In the genomic region with DNA sequence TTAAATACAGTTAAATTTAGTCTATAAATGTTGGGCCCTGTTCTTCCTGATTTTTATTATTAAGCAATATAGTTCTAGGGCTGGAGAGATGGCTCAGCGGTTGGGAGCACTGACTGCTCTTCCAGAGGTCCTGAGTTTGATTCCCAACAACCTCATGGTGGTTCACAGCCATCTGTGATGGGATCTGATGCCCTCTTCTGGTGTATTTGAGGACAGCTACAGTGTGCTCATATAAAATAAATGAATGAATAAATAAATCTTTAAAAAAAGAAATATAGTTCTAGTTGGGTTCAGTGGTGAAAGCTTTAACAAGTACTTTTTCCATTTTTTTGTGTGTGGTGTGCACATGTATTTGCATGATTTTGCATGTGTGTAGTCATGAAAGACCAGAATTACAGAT, we compare ENCODE assay signal across 21 mouse cellular contexts. TPM values are rescaled to one million over a fixed set of nuclear protein-coding genes. Genes with fewer than 3 reads are reported as not detected.
DNase-seq lines count a peak whose midpoint lies in the region; ATAC-seq and TF ChIP-seq lines count a peak whose summit lies in the region.
"Had no signal": no experiment of that assay in that cellular context is flagged by ENCODE, and none has a peak within 500 bp of the region (broad histone marks: within the 10 kb centered on the region; RNA-seq: fewer than 3 reads in every experiment).

No protein-coding gene starts in this region.

- ATAC-seq in intestine, postnatal 0 days = no peak
- no peak for ATAC-seq in intestine, embryonic 15.5 days
- ATAC-seq in lung, embryonic 14.5 days (ENCODE audit: insufficient read depth) = no peak
- ATAC-seq: forebrain, embryonic 16.5 days; hindbrain, postnatal 0 days had no signal

- H3K27me3 ChIP-seq in intestine, postnatal 0 days (replicated peaks; ENCODE audit: control insufficient read depth, insufficient read depth, low read length) = no peaks in the 10 kb centered on the region
- H3K27me3 ChIP-seq in intestine, embryonic 15.5 days (replicated peaks) = no peaks in the 10 kb centered on the region
- no peaks in the 10 kb centered on the region for H3K27me3 ChIP-seq in lung, embryonic 14.5 days (ENCODE audit: insufficient read depth, low read length)
- H3K27me3 ChIP-seq: kidney, embryonic 15.5 days; midbrain, embryonic 12.5 days; neural tube, embryonic 12.5 days had no signal

- no peak overlapping the region for H3K4me2 ChIP-seq in intestine, postnatal 0 days (replicated peaks; ENCODE audit: low read depth)
- H3K4me2 ChIP-seq in intestine, embryonic 15.5 days (replicated peaks) = no peak overlapping the region
- no peak overlapping the region for H3K4me2 ChIP-seq in lung, embryonic 14.5 days
- H3K4me2 ChIP-seq: kidney, embryonic 15.5 days; midbrain, embryonic 12.5 days; neural tube, embryonic 12.5 days had no signal

- no peaks in the 10 kb centered on the region for H3K4me1 ChIP-seq in intestine, postnatal 0 days (replicated peaks; ENCODE audit: control insufficient read depth, insufficient read depth, low read length)
- H3K4me1 ChIP-seq in intestine, embryonic 15.5 days (replicated peaks) = no peaks in the 10 kb centered on the region
- no peaks in the 10 kb centered on the region for H3K4me1 ChIP-seq in lung, embryonic 14.5 days (ENCODE audit: insufficient read depth)
- no peaks in the 10 kb centered on the region for H3K4me1 ChIP-seq in ES-E14 (ENCODE audit: control insufficient read depth in 2 of 2, insufficient read depth in 2 of 2, low read length in 2 of 2, poor library complexity in 1 of 2)
- H3K4me1 ChIP-seq: forebrain, embryonic 10.5 days; heart, embryonic 10.5 days; kidney, embryonic 15.5 days; midbrain, embryonic 12.5 days; neural tube, embryonic 12.5 days had no signal

- 51% methylated on average over 1 of the region's 1 CpGs for WGBS in intestine, postnatal 0 days
- 66% methylated on average over 1 of the region's 1 CpGs for WGBS in intestine, embryonic 15.5 days
- WGBS in lung, embryonic 14.5 days = 57% methylated on average over 1 of the region's 1 CpGs

- no peak overlapping the region for H3K4me3 ChIP-seq in intestine, postnatal 0 days (ENCODE audit: low read depth, low read length)
- no peak overlapping the region for H3K4me3 ChIP-seq in intestine, embryonic 15.5 days (replicated peaks)
- H3K4me3 ChIP-seq in lung, embryonic 14.5 days (ENCODE audit: low read depth, low read length) = no peak overlapping the region
- H3K4me3 ChIP-seq in ES-E14 (ENCODE audit: insufficient read depth in 1 of 2, low read depth in 1 of 2, low read length in 2 of 2, poor library complexity in 1 of 2, severe bottlenecking in 1 of 2) = no peak overlapping the region
- H3K4me3 ChIP-seq: forebrain, embryonic 10.5 days; heart, embryonic 10.5 days; kidney, embryonic 15.5 days; midbrain, embryonic 12.5 days; neural tube, embryonic 12.5 days had no signal

- peak; percentile 9 for DNase-seq in lung, embryonic 14.5 days
- no peak for DNase-seq in lung, adult 18-20 months
- no peak for DNase-seq in ES-E14 (ENCODE audit: low read depth, low spot score)
- peak; percentile 9 for DNase-seq in R1 (ENCODE audit: low read depth, low spot score)
- no peak for DNase-seq in spleen, adult 12 weeks (ENCODE audit: low spot score)
- DNase-seq in c-Kit-positive CD71-positive TER-119-positive erythroid progenitor cells, embryonic 14.5 days (ENCODE audit: low spot score) = no peak
- DNase-seq: adrenal gland, adult 2 months; cerebellum, adult 2 months; gastrocnemius, postnatal 36 days; kidney, adult 11 months; right cerebral cortex, postnatal 25 days; thymus, postnatal 14 days had no signal

- TF ChIP-seq CTCF in intestine, postnatal 0 days (IDR thresholded peaks at IDR 0.05; ENCODE audit: low read depth) = peak; percentile 55
- TF ChIP-seq CTCF in lung, embryonic 14.5 days (IDR thresholded peaks at IDR 0.05; ENCODE audit: low read depth) = peak; percentile 28; the same call in 1 of the 2 replicates

- no peaks in the 10 kb centered on the region for H3K9me3 ChIP-seq in intestine, postnatal 0 days (ENCODE audit: control insufficient read depth)
- H3K9me3 ChIP-seq in intestine, embryonic 15.5 days = no peaks in the 10 kb centered on the region
- no peaks in the 10 kb centered on the region for H3K9me3 ChIP-seq in lung, embryonic 14.5 days (ENCODE audit: low read depth, low read length)
- no peaks in the 10 kb centered on the region for H3K9me3 ChIP-seq in ES-E14 (ENCODE audit: control insufficient read depth, insufficient read depth, low read depth, low read length)
- H3K9me3 ChIP-seq: forebrain, embryonic 10.5 days; heart, embryonic 10.5 days; kidney, embryonic 15.5 days; midbrain, embryonic 12.5 days; neural tube, embryonic 12.5 days had no signal

- no peak overlapping the region for H3K27ac ChIP-seq in intestine, postnatal 0 days (ENCODE audit: low read depth, low read length)
- H3K27ac ChIP-seq in intestine, embryonic 15.5 days = no peak overlapping the region
- no peak overlapping the region for H3K27ac ChIP-seq in lung, embryonic 14.5 days (ENCODE audit: low read depth)
- no peak overlapping the region for H3K27ac ChIP-seq in ES-E14 (ENCODE audit: insufficient read depth, low read depth, low read length, poor library complexity, severe bottlenecking)
- H3K27ac ChIP-seq: forebrain, embryonic 10.5 days; heart, embryonic 10.5 days; hindbrain, postnatal 0 days; kidney, embryonic 15.5 days; midbrain, embryonic 12.5 days; neural tube, embryonic 12.5 days had no signal

- H3K9ac ChIP-seq in intestine, postnatal 0 days (ENCODE audit: low read depth, low read length) = no peak overlapping the region
- H3K9ac ChIP-seq in intestine, embryonic 15.5 days = no peak overlapping the region
- no peak overlapping the region for H3K9ac ChIP-seq in lung, embryonic 14.5 days
- no peak overlapping the region for H3K9ac ChIP-seq in ES-E14 (ENCODE audit: insufficient read depth, low read depth, low read length, poor library complexity, severe bottlenecking)
- H3K9ac ChIP-seq: kidney, embryonic 15.5 days; midbrain, embryonic 12.5 days; neural tube, embryonic 12.5 days had no signal

- in situ Hi-C loops in ES-E14 (cut with MboI; ENCODE audit: low sequenced_read_pairs in 2 of 2, unreplicated experiment in 2 of 2) = no loop called here

- no peaks in the 10 kb centered on the region for H3K36me3 ChIP-seq in intestine, postnatal 0 days (ENCODE audit: control insufficient read depth, insufficient read depth)
- no peaks in the 10 kb centered on the region for H3K36me3 ChIP-seq in intestine, embryonic 15.5 days
- H3K36me3 ChIP-seq in lung, embryonic 14.5 days (ENCODE audit: insufficient read depth) = no peaks in the 10 kb centered on the region
- H3K36me3 ChIP-seq in ES-E14 (ENCODE audit: control insufficient read depth, insufficient read depth, low read length, poor library complexity, severe bottlenecking) = no peaks in the 10 kb centered on the region
- H3K36me3 ChIP-seq: forebrain, embryonic 10.5 days; heart, embryonic 10.5 days; kidney, embryonic 15.5 days; midbrain, embryonic 12.5 days; neural tube, embryonic 12.5 days had no signal

TF ChIP-seq in ES-E14, 5 proteins besides CTCF, POLR2A, EP300 and RAD21:
- TF ChIP-seq CHD2 (IDR thresholded peaks at IDR 0.05; ENCODE audit: low read depth, low read length) (no peak), ZC3H11A (IDR thresholded peaks at IDR 0.05; ENCODE audit: borderline replicate concordance, low read depth, low read length) (0 out of 2 replicates have a peak, but pooled peaks have one; percentile 9), ZNF384 (IDR thresholded peaks at IDR 0.05; ENCODE audit: low read depth, low read length) (no peak), HCFC1 (IDR thresholded peaks at IDR 0.05; ENCODE audit: borderline replicate concordance, insufficient read depth, low read length) (no peak), MAFK (IDR thresholded peaks at IDR 0.05; ENCODE audit: insufficient read depth, low read depth, low read length) (no peak)

RNA-seq across cellular contexts. Expression of a gene that starts 9.1 kb away (rescaled TPM):
- 6.8 and 8.8 TPM in 2 replicates for polyA plus RNA-seq in intestine, postnatal 0 days (2015; fragmentation: Nextera tagmentation; extraction: Ambion mirVana)
- polyA plus RNA-seq in intestine, embryonic 15.5 days (2015; fragmentation: Nextera tagmentation; extraction: Ambion mirVana) = 6.6 and 8.0 TPM in 2 replicates
- polyA plus RNA-seq in lung, embryonic 14.5 days (2014; fragmentation: Nextera tagmentation; extraction: Ambion mirVana) = 5.7 and 5.8 TPM in 2 replicates
- 2.3 and 2.7 TPM in 2 replicates for total RNA-seq in ES-E14 (2012; rRNA removed)

RNA-seq across cellular contexts. Expression of a gene that starts 38.7 kb away (rescaled TPM):
- polyA plus RNA-seq in intestine, postnatal 0 days (2015; fragmentation: Nextera tagmentation; extraction: Ambion mirVana) = 1.2 and 1.3 TPM in 2 replicates
- 0.72 and 1.4 TPM in 2 replicates for polyA plus RNA-seq in intestine, embryonic 15.5 days (2015; fragmentation: Nextera tagmentation; extraction: Ambion mirVana)
- 0.38 and 0.45 TPM in 2 replicates for polyA plus RNA-seq in lung, embryonic 14.5 days (2014; fragmentation: Nextera tagmentation; extraction: Ambion mirVana)
- 0.27 TPM in 1 of 2 replicates, not detected in the other for total RNA-seq in ES-E14 (2012; rRNA removed)

Comparison
In these comparisons a context has a peak if more than half of its experiments do, and no peak if none do; other contexts are left out.
1. DNase-seq: peak in lung, embryonic 14.5 days (single experiment) and R1 (single experiment); none in lung, adult 18-20 months (0 of 2), ES-E14 (single experiment), spleen, adult 12 weeks (single experiment) and c-Kit-positive CD71-positive TER-119-positive erythroid progenitor cells, embryonic 14.5 days (single experiment).